Mouse (Mus musculus) ES-Bruce4 (cell line): Measurements from ENCODE around the gene Cdca7. TPM values are rescaled to one million over a fixed set of nuclear protein-coding genes. Genes with fewer than 3 reads are reported as not detected.
A peak's percentile ranks its signal among the peaks of the same experiment; 100 is the strongest.

Experiments used
- H3K27ac ChIP-seq: 2 replicates; pipeline ENCODE4 v1.5.1; 2012; ENCODE audit warnings: low read length, inconsistent platforms; ENCODE audit not compliant: insufficient read depth
- H3K27me3 ChIP-seq: 2 replicates; pipeline ENCODE4 v1.6.1; 2012; ENCODE audit warnings: mild to moderate bottlenecking, low read length, inconsistent platforms; ENCODE audit not compliant: control insufficient read depth, poor library complexity, insufficient read depth, severe bottlenecking
- H3K36me3 ChIP-seq: 2 replicates; pipeline ENCODE4 v1.6.1; 2012; ENCODE audit warnings: inconsistent platforms, mild to moderate bottlenecking, low read length, moderate library complexity; ENCODE audit not compliant: control insufficient read depth, poor library complexity, insufficient read depth, severe bottlenecking
- H3K4me1 ChIP-seq: one replicate; pipeline ENCODE4 v1.8.1; 2011; ENCODE audit warnings: low read length; ENCODE audit not compliant: control insufficient read depth, insufficient read depth
- H3K4me3 ChIP-seq: 2 replicates; pipeline ENCODE4 v1.5.1; 2011; ENCODE audit warnings: low read depth, mild to moderate bottlenecking, low read length
- H3K9ac ChIP-seq: 2 replicates; pipeline ENCODE4 v1.6.1; 2012; ENCODE audit warnings: low read depth, mild to moderate bottlenecking, inconsistent platforms; ENCODE audit not compliant: poor library complexity, severe bottlenecking
- H3K9me3 ChIP-seq: replicated peaks from 2 replicates; pipeline ENCODE4 v1.6.1; 2012; ENCODE audit warnings: mild to moderate bottlenecking, low read length, inconsistent platforms; ENCODE audit not compliant: control insufficient read depth, poor library complexity, insufficient read depth, severe bottlenecking
- CTCF ChIP-seq: IDR thresholded peaks from one replicate; pipeline ENCODE4 v1.8.1; 2011; ENCODE audit warnings: low read depth, low read length
- EP300 ChIP-seq: IDR thresholded peaks from 2 replicates; pipeline ENCODE4 v1.6.1; 2011; ENCODE audit warnings: low read depth, low read length; ENCODE audit not compliant: insufficient read depth
- POLR2A ChIP-seq: IDR thresholded peaks from one replicate; pipeline ENCODE4 v1.8.1; 2011; ENCODE audit warnings: low read length; ENCODE audit not compliant: insufficient read depth
- polyA plus RNA-seq: library from polyadenylated mRNA; stranded (reverse); fragments of >200 nt; gene quantifications from 2 replicates; pipeline ENCODE4 v1.2.4, GENCODE M21; 2011; ENCODE audit warnings: low read depth; ENCODE audit not compliant: missing spikeins, insufficient read depth, insufficient read length

Gene Cdca7
- polyA plus RNA-seq, 1 experiment = 124 TPM

GRCm38 (mm10) chr2:72471415-72472070, 4.4 kb upstream of the Cdca7 start:
- Histone ChIP-seq H3K4me1 (no peaks in the 10 kb centered on the region), H3K27me3 (no peaks in the 10 kb centered on the region), H3K36me3 (no peaks in the 10 kb centered on the region), H3K9ac (no peak overlapping the region), H3K4me3 (no peak overlapping the region), H3K9me3 (no peaks in the 10 kb centered on the region), H3K27ac (no peak overlapping the region)
- TF ChIP-seq CTCF (no peak), POLR2A (no peak), EP300 (no peak)

- Histone ChIP-seq H3K9ac (no peak overlapping the region), H3K4me1 (peaks cover 2% of the 10 kb centered on the region)
These were observed 1.2 kb upstream of the Cdca7 start for GRCm38 (mm10) chr2:72474531-72475287.

GRCm38 (mm10) chr2:72475423-72475796, 549 bp upstream of the Cdca7 start:
- Histone ChIP-seq H3K27me3 (no peaks in the 10 kb centered on the region), H3K9ac (peak overlapping the region; percentile 90), H3K36me3 (peaks cover 22% of the 10 kb centered on the region), H3K4me3 (no peak overlapping the region), H3K4me1 (peaks cover 5% of the 10 kb centered on the region), H3K9me3 (no peaks in the 10 kb centered on the region), H3K27ac (no peak overlapping the region)
- TF ChIP-seq POLR2A (no peak), EP300 (no peak), CTCF (no peak)

More at GRCm38 (mm10) chr2:72474531-72475287, 1.2 kb upstream of the Cdca7 start:
- no peak overlapping the region for H3K4me3 ChIP-seq
- no peaks in the 10 kb centered on the region for H3K9me3 ChIP-seq
- H3K27me3 ChIP-seq = no peaks in the 10 kb centered on the region
- no peak overlapping the region for H3K27ac ChIP-seq
- H3K36me3 ChIP-seq = peaks cover 15% of the 10 kb centered on the region
- TF ChIP-seq CTCF = no peak
- TF ChIP-seq POLR2A = no peak
- no peak for TF ChIP-seq EP300

GRCm38 (mm10) chr2:72476486-72477211, 690 bp downstream of the Cdca7 start:
- H3K9me3 ChIP-seq = no peaks in the 10 kb centered on the region
- no peaks in the 10 kb centered on the region for H3K27me3 ChIP-seq
- peak overlapping the region; percentile 32 for H3K27ac ChIP-seq
- H3K9ac ChIP-seq = peak overlapping the region; percentile 90
- peak overlapping the region; percentile 85 for H3K4me3 ChIP-seq
- TF ChIP-seq EP300 (no peak), POLR2A (no peak), CTCF (no peak)
- H3K36me3 ChIP-seq = peaks cover 33% of the 10 kb centered on the region
- H3K4me1 ChIP-seq = peaks cover 5% of the 10 kb centered on the region

- Histone ChIP-seq H3K4me3 (peak overlapping the region; percentile 85), H3K4me1 (peaks cover 5% of the 10 kb centered on the region), H3K27me3 (no peaks in the 10 kb centered on the region), H3K27ac (peak overlapping the region; percentile 0; the same call in 1 of the 2 replicates), H3K9me3 (no peaks in the 10 kb centered on the region), H3K9ac (peak overlapping the region; percentile 90), H3K36me3 (peaks cover 39% of the 10 kb centered on the region)
- TF ChIP-seq CTCF (no peak), EP300 (no peak), POLR2A (no peak)
These were observed 1.3 kb downstream of the Cdca7 start for GRCm38 (mm10) chr2:72477221-72477620.

DNA sequence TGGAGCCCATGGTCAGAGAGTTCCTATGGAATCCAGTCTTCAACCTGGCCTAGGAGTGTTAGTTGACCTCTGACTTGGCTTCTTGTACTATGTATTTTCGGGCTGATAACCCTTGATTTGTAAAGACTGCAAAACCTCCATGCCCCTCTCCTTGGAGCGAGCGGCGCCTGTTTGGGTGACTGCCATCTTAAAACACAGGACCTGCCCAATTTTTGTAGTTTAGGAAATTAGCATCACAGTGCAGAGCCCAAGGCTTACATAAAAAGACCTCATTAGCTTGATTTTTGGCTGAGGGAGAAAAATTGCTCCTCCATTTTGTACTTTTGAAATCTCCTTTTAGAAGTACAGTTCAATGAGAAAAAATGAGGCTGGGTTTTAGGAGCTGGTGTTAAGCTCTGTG, 2.2 kb downstream of the Cdca7 start:
- Histone ChIP-seq H3K4me1 (peaks cover 5% of the 10 kb centered on the region), H3K9me3 (no peaks in the 10 kb centered on the region), H3K9ac (peak overlapping the region; percentile 90), H3K4me3 (no peak overlapping the region), H3K27ac (no peak overlapping the region), H3K36me3 (peaks cover 49% of the 10 kb centered on the region), H3K27me3 (no peaks in the 10 kb centered on the region)
- TF ChIP-seq POLR2A = no peak
- TF ChIP-seq EP300 = no peak
- no peak for TF ChIP-seq CTCF
